Mouse (Mus musculus) layer of hippocampus, postnatal 36 days (tissue): Measurements from ENCODE around the gene Gcn1l1. TPM values are rescaled to one million over a fixed set of nuclear protein-coding genes. Genes with fewer than 3 reads are reported as not detected.
"Not testable (repeated sequence)": the region's sequence is repeated elsewhere in the genome, so short reads cannot be mapped to it uniquely, and the experiment has no call there.

Source experiments
- DNase-seq, 2 experiments: peaks; one replicate each; pipeline ENCODE4 v3.0.0; 2022
- total RNA-seq, 2 experiments: library from RNA; stranded (reverse); gene quantifications; 2 replicates each; pipeline ENCODE4 v1.2.3; 2021

Gene Gcn1l1
- total RNA-seq = 10 to 100 TPM; 69.4 to 73.1 TPM

- peak; percentile 77 for DNase-seq
Measured at GRCm38 (mm10) chr5:115564737-115565393, at the start of gene Gcn1l1. Gcn1l1 (plus strand) TSS chr5:115565254.

GRCm38 (mm10) chr5:115516081-115516907, 48.8 kb upstream of the Gcn1l1 start:
- DNase-seq = no peak

- DNase-seq = no peak
Measured at GRCm38 (mm10) chr5:115516908-115517307, 48.1 kb upstream of the Gcn1l1 start.

GRCm38 (mm10) chr5:115517501-115517900, 47.6 kb upstream of the Gcn1l1 start:
- no peak for DNase-seq

GRCm38 (mm10) chr5:115518214-115518613, 46.8 kb upstream of the Gcn1l1 start:
- not testable (repeated sequence) for DNase-seq

- DNase-seq = no peak
Measured at GRCm38 (mm10) chr5:115520325-115520869, 44.7 kb upstream of the Gcn1l1 start.

GRCm38 (mm10) chr5:115521553-115522461, 43.2 kb upstream of the Gcn1l1 start:
- no peak for DNase-seq

GRCm38 (mm10) chr5:115522531-115522930, 42.5 kb upstream of the Gcn1l1 start:
- DNase-seq = no peak

GRCm38 (mm10) chr5:115522981-115523499, 42.0 kb upstream of the Gcn1l1 start:
- DNase-seq = no peak

GRCm38 (mm10) chr5:115523971-115524370, 41.1 kb upstream of the Gcn1l1 start:
- no peak for DNase-seq

GRCm38 (mm10) chr5:115524471-115524870, 40.6 kb upstream of the Gcn1l1 start:
- no peak for DNase-seq

GRCm38 (mm10) chr5:115525416-115525815, 39.6 kb upstream of the Gcn1l1 start:
- no peak for DNase-seq

- DNase-seq = no peak
Measured at GRCm38 (mm10) chr5:115525943-115526342, 39.1 kb upstream of the Gcn1l1 start.

GRCm38 (mm10) chr5:115526456-115527202, 38.4 kb upstream of the Gcn1l1 start:
- DNase-seq = no peak

GRCm38 (mm10) chr5:115528128-115528527, 36.9 kb upstream of the Gcn1l1 start:
- no peak for DNase-seq

- no peak for DNase-seq
Measured at GRCm38 (mm10) chr5:115529364-115529741, 35.7 kb upstream of the Gcn1l1 start.

GRCm38 (mm10) chr5:115529742-115530446, 35.2 kb upstream of the Gcn1l1 start:
- no peak for DNase-seq

GRCm38 (mm10) chr5:115530447-115530809, 34.6 kb upstream of the Gcn1l1 start:
- no peak for DNase-seq

GRCm38 (mm10) chr5:115531671-115532270, 33.3 kb upstream of the Gcn1l1 start:
- DNase-seq = peak; percentile 59 to 74

GRCm38 (mm10) chr5:115534290-115534731, 30.7 kb upstream of the Gcn1l1 start:
- DNase-seq = no peak
